Mouse (Mus musculus) thymus, postnatal 25 days (tissue): ENCODE measurements around the gene Gm1113.

Experiments
- DNase-seq: peaks from one replicate; pipeline ENCODE4 v3.0.0; 2022

The Gm1113 gene

GRCm38 (mm10) chr9:35474104-35474724 lies 43.9 kb downstream of the Gm1113 start:
- no peak for DNase-seq

GRCm38 (mm10) chr9:35468913-35469312 lies 49.2 kb downstream of the Gm1113 start:
- no peak for DNase-seq

GRCm38 (mm10) chr9:35467264-35467817 lies 50.7 kb downstream of the Gm1113 start:
- DNase-seq: no peak

- no peak for DNase-seq
These were observed 58.5 kb downstream of the Gm1113 start for GRCm38 (mm10) chr9:35459594-35459993.
